ENCODE assay signal across 1 mouse cellular context in the genomic region with DNA sequence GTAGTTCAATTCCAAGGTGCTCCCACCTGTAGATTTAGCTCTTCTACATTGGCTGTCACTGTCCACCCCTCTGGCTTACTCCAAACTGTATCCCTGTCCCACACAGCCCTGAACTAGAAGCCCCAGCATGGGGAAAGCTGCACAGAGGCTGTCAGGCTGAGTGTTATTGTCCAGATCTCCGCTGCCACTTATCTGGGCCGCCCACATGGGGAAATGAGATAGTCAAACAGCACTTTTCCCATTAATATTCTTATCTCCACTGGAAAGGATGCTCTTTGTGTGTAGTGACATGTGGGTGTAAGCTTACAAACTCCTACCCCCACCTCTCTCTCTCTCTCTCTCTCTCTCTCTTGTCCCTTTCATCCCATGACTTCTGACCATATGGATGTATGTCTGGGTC.
TF ChIP-seq lines count a peak whose summit lies in the region.

No protein-coding gene starts in this region.

TF ChIP-seq in MEL, 35 proteins besides CTCF, POLR2A, EP300 and RAD21 (continued from another document):
- TF ChIP-seq GATA1 (IDR thresholded peaks at IDR 0.05; ENCODE audit: low read depth, low read length) (peak; percentile 88), MYC (IDR thresholded peaks at IDR 0.05; ENCODE audit: low read depth, low read length) (0 out of 2 replicates have a peak, but pooled peaks have one; percentile 49), ZKSCAN1 (IDR thresholded peaks at IDR 0.05; ENCODE audit: low read depth, low read length) (no peak), SMC3 (IDR thresholded peaks at IDR 0.05; ENCODE audit: low read depth, low read length) (no peak), TCF12 (IDR thresholded peaks at IDR 0.05; ENCODE audit: low read depth, low read length) (peak; percentile 92), ETS1 (IDR thresholded peaks at IDR 0.05; ENCODE audit: low read depth, low read length) (peak; percentile 52), ZC3H11A (IDR thresholded peaks at IDR 0.05; ENCODE audit: low read depth, low read length) (no peak)
